Mouse (Mus musculus) liver, embryonic 11.5 days (tissue): ENCODE measurements around the gene Cbfa2t3. TPM values are rescaled to one million over a fixed set of nuclear protein-coding genes. Genes with fewer than 3 reads are reported as not detected.
A peak's percentile ranks its signal among the peaks of the same experiment; 100 is the strongest.

Experiments
- ATAC-seq: fragments of 200-750 bp; cut with Nextera tagmentation; replicated peaks from 2 replicates; pipeline ENCODE4 v1.8.0; 2017; ENCODE audit warnings: moderate number of reproducible peaks, mild to moderate bottlenecking, moderate TSS enrichment, moderate library complexity; ENCODE audit not compliant: low FRiP score
- DNase-seq: peaks from one replicate; pipeline ENCODE4 v3.0.0-alpha.2; 2017; ENCODE audit warnings: low spot score
- H3K27ac ChIP-seq: fragments of 300-500 bp; sonication (generic); 2 replicates; pipeline ENCODE4 v1.5.1; 2014; ENCODE audit warnings: mild to moderate bottlenecking, low read depth, low read length, control low read depth
- H3K27me3 ChIP-seq: fragments of 300-500 bp; sonication (generic); replicated peaks from 2 replicates; pipeline ENCODE4 v1.6.1; 2014; ENCODE audit warnings: low read length, mixed read lengths; ENCODE audit not compliant: control insufficient read depth, insufficient read depth
- H3K36me3 ChIP-seq: fragments of 300-500 bp; sonication (generic); 2 replicates; pipeline ENCODE4 v1.6.1; 2014; ENCODE audit warnings: mild to moderate bottlenecking, low read length, moderate library complexity, mixed read lengths; ENCODE audit not compliant: control insufficient read depth, insufficient read depth
- H3K4me1 ChIP-seq: fragments of 300-500 bp; sonication (generic); replicated peaks from 2 replicates; pipeline ENCODE4 v1.6.1; 2014; ENCODE audit warnings: low read length, mixed read lengths; ENCODE audit not compliant: control insufficient read depth, insufficient read depth
- H3K4me2 ChIP-seq: fragments of 300-500 bp; sonication (generic); 2 replicates; pipeline ENCODE4 v1.6.1; 2014; ENCODE audit warnings: mild to moderate bottlenecking, control low read depth, moderate library complexity
- H3K4me3 ChIP-seq: fragments of 300-500 bp; sonication (generic); 2 replicates; pipeline ENCODE4 v1.5.1; 2014; ENCODE audit warnings: low read depth, low read length, control low read depth
- H3K9ac ChIP-seq: fragments of 300-500 bp; sonication (generic); 2 replicates; pipeline ENCODE4 v1.6.1; 2014; ENCODE audit warnings: low read depth, low read length, control low read depth
- H3K9me3 ChIP-seq: fragments of 300-500 bp; sonication (generic); 2 replicates; pipeline ENCODE4 v1.6.1; 2016; ENCODE audit warnings: low read length, inconsistent platforms, mixed read lengths; ENCODE audit not compliant: control insufficient read depth
- WGBS: fragments of 180-500 bp; shearing (Covaris S2); extraction: QIAGEN DNeasy Blood & Tissue Kit; methylation state at CpG from one replicate; pipeline ENCODE4 v1.1.7; 2014; 5-methylcytosine and 5-hydroxymethylcytosine counted together
- polyA plus RNA-seq: library from polyadenylated mRNA; unstranded; fragments of >200 nt; fragmentation: Nextera tagmentation; extraction: Ambion mirVana; gene quantifications from 2 replicates; pipeline ENCODE4 v1.2.1, GENCODE M21; 2014

The Cbfa2t3 gene
- polyA plus RNA-seq, 1 experiment from 2014 or later = 14.4 TPM

DNA sequence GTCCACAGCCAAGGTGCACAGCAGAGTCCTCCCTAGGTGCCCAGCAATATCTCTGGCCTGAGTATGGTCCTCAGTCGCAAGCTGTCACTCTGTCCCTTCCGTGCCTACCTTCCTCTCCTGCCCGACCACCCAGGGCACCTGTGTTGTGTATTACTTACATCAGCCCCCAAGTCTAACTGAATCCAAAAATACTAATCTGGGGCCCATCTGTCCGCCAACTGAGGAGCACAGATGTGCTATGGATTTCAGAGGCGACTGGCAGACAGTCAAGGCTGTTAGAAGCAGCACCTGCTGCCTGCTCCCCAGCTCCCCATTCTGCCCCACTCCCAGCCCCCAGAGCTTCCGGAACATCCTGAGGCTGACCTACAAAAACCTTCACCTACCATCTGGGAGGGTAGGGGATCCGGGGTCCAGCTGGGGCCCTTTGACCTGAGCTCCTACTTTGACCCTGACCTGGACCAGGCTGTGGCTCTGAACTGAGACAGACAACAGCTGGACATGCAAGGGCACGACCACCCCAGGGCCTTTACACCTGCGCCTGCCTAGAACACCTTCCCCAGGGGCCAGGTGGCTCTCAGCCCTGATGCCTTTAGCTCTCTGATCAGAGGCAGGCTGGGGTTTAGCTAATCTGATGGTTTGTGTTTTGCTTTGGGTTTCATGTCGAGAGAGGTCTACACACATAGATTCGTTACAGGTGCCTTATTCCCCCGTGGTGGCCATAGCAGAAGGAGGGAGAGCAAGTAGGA is 13.7 kb upstream of the Cbfa2t3 start:
- Histone ChIP-seq H3K9me3 (no peaks in the 10 kb centered on the region), H3K9ac (no peak overlapping the region), H3K27ac (peak overlapping the region; percentile 10), H3K27me3 (peaks cover 26% of the 10 kb centered on the region), H3K4me2 (peak overlapping the region; percentile 3), H3K36me3 (no peaks in the 10 kb centered on the region), H3K4me3 (no peak overlapping the region), H3K4me1 (peaks cover 33% of the 10 kb centered on the region)
- ATAC-seq (peak; percentile 11; the same call in 1 of the 2 replicates), DNase-seq (no peak)
- WGBS = 54% methylated on average over 12 of the region's 12 CpGs

DNA sequence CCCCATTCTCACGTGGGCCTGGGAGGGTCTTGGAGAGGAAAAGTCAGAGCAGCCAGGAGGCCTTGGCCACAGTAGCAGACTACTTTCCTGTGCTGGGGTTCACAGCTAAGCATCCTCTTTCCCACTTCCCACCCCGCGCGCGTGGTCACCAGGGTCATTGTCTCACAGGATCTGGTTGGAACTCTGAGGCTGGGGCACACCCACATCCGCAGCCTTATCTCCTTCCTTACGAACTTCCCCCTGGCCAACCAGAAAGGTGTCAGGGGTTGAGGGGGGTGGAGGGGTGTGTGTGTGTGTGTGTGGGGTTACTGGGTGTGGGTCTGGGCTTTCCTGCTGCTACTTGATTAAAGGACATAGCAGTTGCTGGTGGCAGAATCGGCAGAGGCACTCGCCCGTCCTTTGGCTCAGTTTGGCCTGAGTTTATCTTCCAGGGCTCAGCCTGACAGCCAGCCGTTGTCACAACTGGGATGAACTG is 13.0 kb upstream of the Cbfa2t3 start:
- H3K36me3 ChIP-seq = no peaks in the 10 kb centered on the region
- ATAC-seq = peak; percentile 84
- H3K27me3 ChIP-seq = peaks cover 22% of the 10 kb centered on the region
- no peak overlapping the region for H3K4me3 ChIP-seq
- peaks cover 33% of the 10 kb centered on the region for H3K4me1 ChIP-seq
- H3K4me2 ChIP-seq = peak overlapping the region; percentile 3
- peak; percentile 73 for DNase-seq
- H3K27ac ChIP-seq = no peak overlapping the region
- H3K9ac ChIP-seq = no peak overlapping the region
- H3K9me3 ChIP-seq = no peaks in the 10 kb centered on the region
- WGBS = 24% methylated on average over 11 of the region's 11 CpGs

DNA sequence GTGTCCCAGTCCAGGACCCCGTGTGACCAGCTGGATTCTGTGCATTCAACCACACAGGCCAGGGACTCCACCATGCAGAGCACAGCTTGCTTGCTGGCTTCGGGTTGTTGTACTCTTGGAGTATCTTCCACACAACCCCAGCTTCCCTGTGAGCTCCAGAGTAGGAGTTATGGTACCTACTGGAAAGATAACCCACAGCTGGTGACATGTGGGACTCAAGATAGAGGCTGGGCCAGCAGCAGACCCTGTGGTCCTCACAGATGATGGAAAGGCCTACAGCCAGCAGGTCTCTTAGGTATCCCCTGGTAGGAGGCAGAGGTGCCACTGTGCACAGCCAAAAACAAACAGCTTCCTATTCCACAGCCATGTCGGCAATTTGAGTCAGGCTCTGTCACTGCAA is 12.6 kb upstream of the Cbfa2t3 start:
- H3K9me3 ChIP-seq = no peaks in the 10 kb centered on the region
- H3K27me3 ChIP-seq = peaks cover 18% of the 10 kb centered on the region
- peak; percentile 22; the same call in 1 of the 2 replicates for ATAC-seq
- no peak for DNase-seq
- no peak overlapping the region; the same call in 1 of the 2 replicates for H3K27ac ChIP-seq
- no peak overlapping the region for H3K9ac ChIP-seq
- H3K4me1 ChIP-seq = peaks cover 33% of the 10 kb centered on the region
- WGBS = 45% methylated on average over 3 of the region's 3 CpGs
- no peak overlapping the region for H3K4me3 ChIP-seq
- peak overlapping the region; percentile 1; the same call in 1 of the 2 replicates for H3K4me2 ChIP-seq
- no peaks in the 10 kb centered on the region for H3K36me3 ChIP-seq

DNA sequence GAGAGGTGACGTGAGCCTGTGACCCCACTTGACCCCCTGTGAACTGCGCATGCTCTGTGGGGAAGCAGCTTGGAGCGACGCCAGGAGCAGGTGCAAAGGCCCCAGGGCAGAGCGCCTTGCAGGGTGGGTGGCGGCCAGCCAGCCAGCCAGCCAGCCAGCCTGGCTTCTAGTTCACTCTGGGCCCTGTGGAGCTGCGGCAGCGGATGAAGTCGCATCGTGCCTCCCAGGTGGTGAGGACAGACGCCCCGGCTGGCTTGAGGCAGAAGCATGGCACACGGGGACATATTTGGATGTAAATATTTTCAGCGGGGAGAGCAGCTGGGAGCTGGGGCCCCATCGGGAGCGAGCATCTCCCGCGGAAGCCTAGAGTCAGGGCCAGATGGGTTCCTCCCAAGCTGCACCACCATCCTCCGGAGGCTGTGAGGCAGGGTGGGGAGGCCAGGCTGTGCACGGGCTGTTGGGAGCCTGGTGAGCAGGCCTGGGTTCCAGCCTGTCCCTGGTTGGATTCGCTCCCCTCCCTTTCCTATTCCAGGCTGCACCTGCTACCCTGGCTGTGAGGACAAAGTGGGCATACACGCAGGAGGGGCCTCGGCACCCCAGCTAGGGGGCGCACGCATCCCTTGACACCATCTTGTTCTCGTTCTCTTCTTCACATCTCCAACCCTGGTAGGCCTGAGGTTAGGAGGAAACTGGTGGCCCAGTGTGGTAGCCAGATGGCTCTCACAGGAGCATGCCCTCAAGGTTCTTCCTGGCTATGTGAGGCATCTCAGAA is 10.6 kb upstream of the Cbfa2t3 start:
- Histone ChIP-seq H3K27ac (no peak overlapping the region), H3K9me3 (no peaks in the 10 kb centered on the region), H3K4me1 (peaks cover 42% of the 10 kb centered on the region), H3K9ac (no peak overlapping the region), H3K36me3 (no peaks in the 10 kb centered on the region), H3K4me3 (no peak overlapping the region), H3K4me2 (no peak overlapping the region), H3K27me3 (peaks cover 14% of the 10 kb centered on the region)
- no peak for DNase-seq
- 59% methylated on average over 26 of the region's 26 CpGs for WGBS
- ATAC-seq = no peak

DNA sequence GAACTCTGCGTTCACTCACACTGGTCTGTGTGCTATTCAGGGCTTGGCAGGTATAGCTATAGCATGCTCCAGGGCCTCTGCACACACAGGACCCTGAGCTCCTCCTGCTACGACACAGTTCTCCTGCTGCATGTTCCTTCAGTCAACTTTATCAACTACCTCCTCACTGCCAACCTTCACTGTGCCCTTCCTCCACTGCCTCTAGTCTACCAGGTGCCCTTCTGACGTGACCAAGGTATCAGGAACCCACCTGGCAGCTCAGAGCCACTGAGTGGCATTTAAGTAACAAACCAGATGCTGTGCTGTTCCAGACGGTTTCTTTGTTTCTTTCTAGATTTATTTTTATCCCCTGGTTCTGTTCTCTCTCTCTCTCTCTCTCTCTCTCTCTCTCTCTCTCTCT is 8.3 kb upstream of the Cbfa2t3 start:
- Histone ChIP-seq H3K9ac (no peak overlapping the region), H3K36me3 (no peaks in the 10 kb centered on the region), H3K27me3 (peaks cover 11% of the 10 kb centered on the region), H3K27ac (no peak overlapping the region), H3K9me3 (no peaks in the 10 kb centered on the region), H3K4me3 (no peak overlapping the region), H3K4me1 (peaks cover 38% of the 10 kb centered on the region), H3K4me2 (no peak overlapping the region)
- WGBS = 65% methylated on average over 4 of the region's 4 CpGs
- no peak for ATAC-seq
- no peak for DNase-seq

DNA sequence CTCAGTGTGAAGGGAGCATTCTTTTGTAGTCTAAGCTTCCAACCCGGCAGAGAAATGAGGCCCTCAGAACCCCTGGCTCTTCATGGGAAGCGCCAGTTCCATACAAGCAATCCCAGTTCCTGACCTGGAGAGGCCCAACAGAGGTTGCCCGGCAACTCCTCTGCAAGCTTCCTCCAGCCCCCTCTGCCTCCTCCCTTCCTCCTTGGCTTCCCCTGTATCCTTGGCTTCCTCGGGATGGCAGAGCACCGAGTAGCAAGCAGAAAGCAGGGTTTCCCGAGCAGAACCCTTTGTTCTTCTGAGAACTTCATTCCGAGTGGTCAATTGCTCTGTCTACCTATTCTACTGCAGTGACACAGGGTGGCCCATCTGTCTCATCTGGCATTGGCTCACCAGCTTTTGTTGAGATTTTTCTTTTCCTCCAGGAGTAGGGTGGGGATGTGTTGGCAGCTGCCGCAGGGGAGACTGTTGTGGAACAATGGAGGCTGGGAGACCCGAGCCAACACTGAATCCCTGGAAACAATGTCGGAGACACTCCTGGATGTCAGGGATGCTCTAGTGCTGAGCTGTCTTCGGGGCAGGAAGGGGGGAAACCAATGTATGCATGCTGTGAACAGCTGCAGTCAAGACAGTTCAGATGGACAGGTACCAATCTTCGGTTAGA is 7.1 kb upstream of the Cbfa2t3 start:
- ATAC-seq = no peak
- no peak for DNase-seq
- H3K4me3 ChIP-seq = no peak overlapping the region
- H3K36me3 ChIP-seq = no peaks in the 10 kb centered on the region
- H3K9ac ChIP-seq = no peak overlapping the region
- H3K27ac ChIP-seq = no peak overlapping the region
- no peak overlapping the region for H3K4me2 ChIP-seq
- H3K9me3 ChIP-seq = no peaks in the 10 kb centered on the region
- H3K27me3 ChIP-seq = peaks cover 11% of the 10 kb centered on the region
- WGBS = 65% methylated on average over 12 of the region's 12 CpGs
- peaks cover 38% of the 10 kb centered on the region for H3K4me1 ChIP-seq

- no peak for ATAC-seq
- H3K4me3 ChIP-seq = no peak overlapping the region
- no peaks in the 10 kb centered on the region for H3K9me3 ChIP-seq
- WGBS = 82% methylated on average over 3 of the region's 3 CpGs
- DNase-seq = no peak
- H3K9ac ChIP-seq = no peak overlapping the region
- no peak overlapping the region for H3K27ac ChIP-seq
- H3K4me1 ChIP-seq = peaks cover 45% of the 10 kb centered on the region
- no peak overlapping the region for H3K4me2 ChIP-seq
- H3K27me3 ChIP-seq = peaks cover 8% of the 10 kb centered on the region
- H3K36me3 ChIP-seq = no peaks in the 10 kb centered on the region
Measured at GRCm38 (mm10) chr8:122704612-122705011, 5.7 kb upstream of the Cbfa2t3 start.

DNA sequence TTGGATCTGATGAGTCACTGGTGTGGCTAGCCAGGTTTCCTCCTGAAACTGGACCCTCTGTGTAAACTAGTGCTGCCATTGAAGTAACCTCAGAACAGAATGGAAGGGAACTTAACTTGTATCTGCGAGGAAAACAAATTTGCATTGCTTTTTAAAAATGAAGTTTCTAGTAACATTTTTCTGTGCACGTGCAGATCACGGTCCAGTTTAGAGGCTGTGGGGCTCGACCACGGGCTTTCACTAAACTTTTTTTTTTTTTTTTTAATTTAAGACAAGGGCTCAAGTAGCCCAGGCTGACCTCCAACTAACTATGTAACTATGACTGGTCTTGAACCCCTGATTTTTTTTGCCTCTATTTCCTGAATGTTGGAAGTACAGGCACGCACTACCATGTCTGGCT is 4.0 kb upstream of the Cbfa2t3 start:
- no peak overlapping the region for H3K4me2 ChIP-seq
- no peak for ATAC-seq

More for the DNA sequence above, 4.0 kb upstream of the Cbfa2t3 start:
- peaks cover 2% of the 10 kb centered on the region; the same call in 1 of the 2 replicates for H3K27me3 ChIP-seq
- no peak for DNase-seq
- H3K4me3 ChIP-seq = no peak overlapping the region
- no peak overlapping the region for H3K9ac ChIP-seq
- no peak overlapping the region for H3K27ac ChIP-seq
- no peaks in the 10 kb centered on the region for H3K9me3 ChIP-seq
- peaks cover 51% of the 10 kb centered on the region for H3K4me1 ChIP-seq
- H3K36me3 ChIP-seq = no peaks in the 10 kb centered on the region
- 70% methylated on average over 6 of the region's 6 CpGs for whole genome bisulfite sequencing
